Mouse (Mus musculus) telencephalon, adult 2 months (tissue): ENCODE data around the gene Smarce1.
A peak's percentile ranks its signal among the peaks of the same experiment; 100 is the strongest.

Source experiments
- DNase-seq: peaks from one replicate; pipeline ENCODE4 v3.0.0-alpha.2; 2011; ENCODE audit warnings: low read depth, low spot score

Smarce1 gene

DNA sequence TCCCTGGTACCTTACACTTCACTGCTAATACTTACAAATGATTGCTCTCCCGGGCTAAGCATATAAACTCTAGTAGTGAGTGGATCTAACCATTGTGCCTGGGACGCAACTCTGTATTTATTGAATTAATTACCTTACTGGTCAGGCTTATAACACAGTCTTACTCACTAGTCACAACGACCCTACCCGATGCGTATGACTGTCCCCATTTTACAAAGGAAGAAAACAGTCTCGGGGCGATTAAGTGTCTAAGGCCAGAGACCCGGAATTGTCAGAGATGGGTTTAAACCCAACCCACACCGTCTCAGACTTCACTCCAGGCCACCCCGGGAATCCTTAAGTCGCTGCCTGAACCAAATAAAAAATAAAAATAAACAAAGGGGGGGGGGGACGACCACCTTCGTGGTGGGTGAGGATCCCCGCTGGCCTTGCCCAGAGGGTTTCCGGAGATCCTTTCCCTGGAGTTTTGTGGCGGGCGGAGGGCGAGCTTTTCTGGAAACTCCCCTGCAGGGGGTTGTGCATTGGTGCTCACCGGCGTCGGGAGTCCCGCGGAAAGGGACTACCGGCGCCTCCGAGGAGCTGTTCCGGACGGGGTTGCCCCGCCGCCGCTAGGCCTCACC lies 1.1 kb downstream of the Smarce1 start:
- DNase-seq, result no peak

DNA sequence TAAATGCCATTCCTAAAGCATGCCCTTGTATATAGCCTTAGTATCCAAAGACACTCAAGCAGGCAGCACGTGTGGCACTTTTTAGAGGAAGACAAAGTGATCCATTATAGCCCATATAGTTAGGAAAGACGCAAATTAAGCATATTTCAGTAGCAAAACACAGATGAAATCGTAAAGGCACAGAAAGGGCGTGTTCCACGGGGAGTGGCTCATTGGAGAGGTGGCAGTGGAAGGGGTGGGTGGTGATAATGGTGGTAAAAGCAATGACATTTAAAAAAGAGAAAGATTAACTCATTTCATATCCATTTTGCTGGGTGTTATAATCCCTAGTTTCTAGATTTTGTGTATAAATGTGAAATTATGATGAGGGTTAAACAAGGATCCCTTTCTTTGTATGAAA lies 4.5 kb downstream of the Smarce1 start:
- DNase-seq, result no peak

GRCm38 (mm10) chr11:99223310-99223709 lies 7.5 kb downstream of the Smarce1 start:
- no peak for DNase-seq

DNA sequence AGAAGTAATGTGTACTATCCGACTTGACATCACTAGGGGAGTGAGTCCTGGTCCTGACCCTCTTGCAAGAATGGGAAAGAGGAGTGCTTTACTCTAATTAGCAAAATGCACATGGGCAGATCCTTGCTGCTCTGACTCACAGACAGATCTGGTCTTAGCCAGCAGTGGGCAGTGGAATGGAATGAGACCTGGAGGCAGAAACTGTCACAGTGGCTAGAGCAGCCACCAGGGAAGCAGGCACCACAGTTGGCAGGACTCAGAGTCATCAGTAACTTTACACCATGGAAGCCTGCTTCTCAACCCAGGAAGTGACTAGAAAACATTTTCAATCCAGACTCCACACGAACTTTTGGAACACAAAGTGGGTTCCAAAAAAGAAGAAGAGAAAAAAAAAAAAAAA lies 9.0 kb downstream of the Smarce1 start:
- no peak for DNase-seq

DNA sequence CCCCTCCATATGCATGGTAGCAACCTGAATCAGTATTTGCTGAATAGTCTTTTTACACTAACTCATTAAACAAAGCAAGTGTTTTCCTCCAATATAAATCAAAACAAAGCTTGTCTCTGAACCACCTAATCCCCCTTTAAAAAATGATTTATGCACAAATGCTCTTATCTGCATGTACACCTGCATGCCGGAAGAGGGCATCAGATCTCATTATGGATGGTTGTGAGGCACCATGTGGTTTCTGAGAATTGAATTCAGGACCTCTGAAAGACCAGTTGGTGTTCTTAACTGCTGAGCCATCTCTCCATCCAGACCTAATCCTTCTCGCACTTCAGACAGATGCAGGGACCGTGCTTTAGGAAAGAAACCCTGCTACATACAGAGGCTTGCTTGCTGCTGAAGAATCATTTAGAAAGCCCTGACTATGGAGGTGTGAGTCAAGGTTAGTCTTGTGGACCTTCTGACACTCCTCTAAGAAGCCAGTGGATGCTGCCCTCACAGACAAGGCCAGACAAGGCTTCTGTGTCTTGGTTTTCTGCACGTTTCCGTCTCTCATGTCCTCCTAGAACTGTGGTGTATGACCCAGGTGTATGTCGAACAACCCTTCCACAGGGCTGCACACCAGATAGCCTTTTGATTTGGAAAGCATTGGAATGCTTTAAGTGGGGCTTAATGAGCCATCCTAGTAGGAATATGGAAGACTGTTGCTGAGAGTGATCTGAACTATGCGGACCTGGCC lies 13.4 kb downstream of the Smarce1 start:
- no peak for DNase-seq

GRCm38 (mm10) chr11:99216181-99216580 lies 14.6 kb downstream of the Smarce1 start:
- peak; percentile 60 for DNase-seq

GRCm38 (mm10) chr11:99212693-99213092 lies 18.1 kb downstream of the Smarce1 start:
- DNase-seq, result no peak

DNA sequence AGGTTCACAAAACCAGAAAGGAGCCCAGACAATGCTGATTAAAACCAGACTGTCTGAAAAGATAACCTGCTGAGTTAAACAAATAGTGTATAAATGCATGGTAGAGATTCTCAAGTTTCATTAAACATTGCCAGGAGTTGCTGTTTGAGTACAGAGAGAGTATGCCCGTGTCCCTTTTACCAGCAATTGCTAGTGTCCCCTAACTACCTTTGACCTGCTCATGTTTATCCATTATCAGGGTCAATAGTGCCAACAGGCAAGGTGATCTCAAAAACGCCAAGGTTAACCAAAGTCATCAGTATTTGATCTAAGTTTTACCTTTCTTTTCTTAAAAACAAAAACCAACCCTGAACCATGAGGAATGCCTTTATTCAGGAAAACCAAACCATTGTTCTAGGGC lies 18.9 kb downstream of the Smarce1 start:
- no peak for DNase-seq

DNA sequence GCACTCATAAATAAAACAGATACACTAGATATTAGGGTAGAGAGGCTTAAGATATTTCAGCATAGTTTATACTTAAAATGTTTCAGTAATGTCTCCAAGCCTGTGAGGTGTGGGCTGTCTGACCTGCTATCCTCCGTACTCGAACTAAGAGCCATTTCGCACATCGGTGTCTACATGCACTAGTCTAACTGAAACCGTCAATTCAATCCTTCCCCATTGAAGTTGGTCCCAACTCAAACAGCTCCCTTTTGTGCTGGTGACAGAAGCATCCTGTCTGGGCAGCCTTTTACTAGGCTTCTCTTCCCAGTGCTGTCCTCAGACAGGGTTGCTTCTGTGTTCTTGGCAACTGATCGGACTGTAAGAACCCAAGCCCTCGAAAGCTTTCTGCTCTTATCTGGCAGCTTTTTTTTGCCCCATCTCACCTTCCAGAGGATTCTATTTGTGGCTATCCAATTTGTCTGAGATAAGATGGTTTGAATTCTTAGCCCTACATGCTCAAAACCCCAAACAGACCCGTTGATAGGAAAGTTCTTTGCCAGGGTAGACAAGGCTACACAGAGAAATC lies 22.6 kb downstream of the Smarce1 start:
- no peak for DNase-seq

- DNase-seq, result no peak
Observed at GRCm38 (mm10) chr11:99207449-99207848, 23.4 kb downstream of the Smarce1 start.

- no peak for DNase-seq
Observed at GRCm38 (mm10) chr11:99206954-99207353, 23.9 kb downstream of the Smarce1 start.

DNA sequence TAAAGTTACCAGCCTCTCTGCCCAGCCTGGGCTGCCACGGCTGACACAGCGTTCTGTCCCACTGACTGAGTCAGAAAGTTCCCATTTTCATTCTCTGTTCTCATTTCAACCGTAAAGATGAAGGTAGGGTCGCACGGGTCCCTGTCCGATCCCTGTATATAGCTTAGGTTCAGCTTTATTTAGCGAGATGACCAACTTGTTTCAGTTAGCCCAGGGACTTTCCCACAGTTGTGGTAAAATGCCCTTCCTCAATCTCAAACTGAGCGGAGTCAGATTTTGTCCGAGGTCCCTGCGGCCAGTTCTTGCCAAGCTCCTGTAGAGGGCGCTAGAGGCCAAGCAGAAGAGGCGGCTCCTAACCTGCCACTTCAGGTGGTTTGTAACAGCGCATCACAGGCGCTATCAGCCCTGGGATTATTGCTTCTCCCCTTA lies 41.6 kb downstream of the Smarce1 start:
- no peak for DNase-seq

- DNase-seq, result no peak
Observed at GRCm38 (mm10) chr11:99187348-99187747, 43.5 kb downstream of the Smarce1 start.

GRCm38 (mm10) chr11:99186836-99187235 lies 44.0 kb downstream of the Smarce1 start:
- no peak for DNase-seq

DNA sequence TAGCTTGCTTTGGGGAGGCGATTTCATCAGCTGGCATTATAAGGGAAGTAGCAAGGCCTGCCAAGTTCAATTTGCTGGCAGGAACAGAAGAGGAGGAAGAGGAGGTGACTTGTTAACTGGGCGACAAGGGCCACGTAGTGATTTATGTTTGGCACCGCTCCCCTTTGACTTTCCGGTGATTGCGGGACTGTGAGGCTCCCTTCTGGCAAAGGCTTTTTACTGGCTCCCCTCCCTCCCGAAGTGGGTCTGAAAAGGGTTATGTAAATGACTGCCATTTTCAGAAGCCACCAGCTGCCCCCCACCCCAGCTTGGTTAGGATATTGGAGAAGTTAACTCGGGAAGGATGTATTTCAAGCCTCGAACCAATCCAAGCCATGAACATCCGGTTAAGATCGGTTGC lies 48.2 kb downstream of the Smarce1 start:
- DNase-seq, result no peak

GRCm38 (mm10) chr11:99180071-99180470 lies 50.7 kb downstream of the Smarce1 start:
- no peak for DNase-seq

- DNase-seq, result no peak
Observed at GRCm38 (mm10) chr11:99177925-99178198, 53.0 kb downstream of the Smarce1 start.

- DNase-seq, result no peak
Observed at GRCm38 (mm10) chr11:99177054-99177924, 53.5 kb downstream of the Smarce1 start.

DNA sequence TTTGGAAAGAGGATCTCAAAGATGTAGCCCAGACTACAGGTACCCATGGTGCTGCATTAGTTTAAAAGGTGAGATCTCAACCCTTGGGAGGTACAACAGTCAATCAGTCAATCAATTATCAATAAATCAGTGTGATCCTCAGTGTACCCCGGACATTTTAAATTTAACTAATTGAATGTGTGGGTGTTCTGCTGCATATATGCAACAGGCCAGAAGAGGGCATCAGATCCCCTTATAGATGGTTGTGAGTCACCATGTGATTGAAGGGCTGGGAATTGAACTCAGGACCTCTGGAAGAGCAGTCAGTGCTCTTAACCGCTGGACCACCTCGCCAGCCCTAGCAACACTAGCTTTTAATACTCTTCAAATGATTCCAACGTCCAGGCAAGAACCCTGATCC lies 58.8 kb downstream of the Smarce1 start:
- DNase-seq, result no peak

- DNase-seq, result no peak
Observed at GRCm38 (mm10) chr11:99171442-99171841, 59.4 kb downstream of the Smarce1 start.

DNA sequence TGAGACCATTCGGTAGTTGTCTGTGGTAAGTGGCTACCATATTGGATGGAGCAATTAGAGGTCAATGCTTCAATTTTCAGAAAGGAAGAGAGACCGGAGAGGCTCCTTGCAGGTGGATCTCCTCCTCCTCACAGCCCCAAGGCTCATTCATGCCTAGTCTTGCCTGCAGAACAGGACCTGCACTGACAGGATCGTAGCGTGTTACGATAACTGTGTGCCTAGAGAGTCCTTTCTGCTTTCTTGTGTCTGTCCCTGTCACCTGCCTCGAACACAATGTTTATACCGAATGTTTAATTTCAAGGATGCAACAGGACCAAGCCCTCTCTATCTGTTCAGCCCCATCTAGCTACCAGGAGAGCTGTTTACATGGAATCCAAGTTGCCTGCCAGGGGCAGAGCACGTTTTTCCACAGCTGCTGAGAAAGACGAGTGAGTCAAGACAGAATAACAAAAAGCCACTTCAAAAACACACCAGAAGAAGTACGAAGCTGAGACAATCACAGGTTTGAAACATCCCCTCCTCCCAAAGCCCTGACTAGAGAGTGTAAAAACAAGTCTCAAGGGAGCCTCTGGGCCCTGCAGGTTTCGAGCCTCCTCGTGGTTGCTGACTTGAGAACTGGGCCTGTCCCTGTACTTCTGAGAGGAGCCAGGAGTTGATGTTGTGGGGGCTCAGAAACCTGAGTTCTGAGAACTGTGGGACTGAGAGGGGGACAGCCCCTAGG lies 60.1 kb downstream of the Smarce1 start:
- DNase-seq, result no peak

- no peak for DNase-seq
Observed at GRCm38 (mm10) chr11:99170005-99170404, 60.8 kb downstream of the Smarce1 start.
